Mouse (Mus musculus) mesoderm, embryonic 11.5 days (tissue): Measurements from ENCODE around the gene Tbc1d1.

Experiments used
- DNase-seq: peaks from one replicate; pipeline ENCODE4 v3.0.0-alpha.2; 2012; ENCODE audit warnings: low read depth, low spot score

Gene Tbc1d1

GRCm38 (mm10) chr5:64279668-64280067 lies 123.6 kb downstream of the Tbc1d1 start:
- DNase-seq: no peak

- DNase-seq: no peak
Measured at GRCm38 (mm10) chr5:64280191-64280590, 124.1 kb downstream of the Tbc1d1 start.

- DNase-seq: no peak
Measured at GRCm38 (mm10) chr5:64280613-64281012, 124.5 kb downstream of the Tbc1d1 start.

- DNase-seq: no peak
Measured at GRCm38 (mm10) chr5:64281674-64282073, 125.6 kb downstream of the Tbc1d1 start.

GRCm38 (mm10) chr5:64282594-64282993 lies 126.5 kb downstream of the Tbc1d1 start:
- DNase-seq: no peak

- no peak for DNase-seq
Measured at GRCm38 (mm10) chr5:64285289-64285688, 129.2 kb downstream of the Tbc1d1 start.

- no peak for DNase-seq
Measured at GRCm38 (mm10) chr5:64285851-64286250, 129.7 kb downstream of the Tbc1d1 start.

GRCm38 (mm10) chr5:64287287-64287686 lies 131.2 kb downstream of the Tbc1d1 start:
- DNase-seq: no peak

GRCm38 (mm10) chr5:64288031-64288928 lies 132.2 kb downstream of the Tbc1d1 start:
- DNase-seq: no peak

- DNase-seq: peak; percentile 66
Measured at GRCm38 (mm10) chr5:64289202-64290060, 133.3 kb downstream of the Tbc1d1 start.

- DNase-seq: no peak
Measured at GRCm38 (mm10) chr5:64290061-64290345, 133.9 kb downstream of the Tbc1d1 start.

- DNase-seq: no peak
Measured at GRCm38 (mm10) chr5:64291657-64292056, 135.6 kb downstream of the Tbc1d1 start.

GRCm38 (mm10) chr5:64295621-64296020 lies 139.5 kb downstream of the Tbc1d1 start:
- DNase-seq: no peak

GRCm38 (mm10) chr5:64296328-64296727 lies 140.2 kb downstream of the Tbc1d1 start:
- DNase-seq: no peak

- DNase-seq: no peak
Measured at GRCm38 (mm10) chr5:64297100-64297499, 141.0 kb downstream of the Tbc1d1 start.

- DNase-seq: peak; percentile 44
Measured at GRCm38 (mm10) chr5:64298331-64299036, 142.4 kb downstream of the Tbc1d1 start.

GRCm38 (mm10) chr5:64299508-64300324 lies 143.6 kb downstream of the Tbc1d1 start:
- DNase-seq: no peak

- no peak for DNase-seq
Measured at GRCm38 (mm10) chr5:64301246-64301645, 145.1 kb downstream of the Tbc1d1 start.

- no peak for DNase-seq
Measured at GRCm38 (mm10) chr5:64307289-64307688, 151.2 kb downstream of the Tbc1d1 start.

- DNase-seq: no peak
Measured at GRCm38 (mm10) chr5:64312295-64312694, 156.2 kb downstream of the Tbc1d1 start.

GRCm38 (mm10) chr5:64313481-64313880 lies 157.4 kb downstream of the Tbc1d1 start:
- DNase-seq: no peak
